Mouse (Mus musculus) ES-Bruce4 (cell line): ENCODE measurements around the gene Gm10065.
A peak's percentile ranks its signal among the peaks of the same experiment; 100 is the strongest.

ENCODE experiments used
- EP300 ChIP-seq: IDR thresholded peaks from 2 replicates; pipeline ENCODE4 v1.6.1; 2011; ENCODE audit warnings: low read depth, low read length; ENCODE audit not compliant: insufficient read depth
- POLR2A ChIP-seq: IDR thresholded peaks from one replicate; pipeline ENCODE4 v1.8.1; 2011; ENCODE audit warnings: low read length; ENCODE audit not compliant: insufficient read depth

DNA sequence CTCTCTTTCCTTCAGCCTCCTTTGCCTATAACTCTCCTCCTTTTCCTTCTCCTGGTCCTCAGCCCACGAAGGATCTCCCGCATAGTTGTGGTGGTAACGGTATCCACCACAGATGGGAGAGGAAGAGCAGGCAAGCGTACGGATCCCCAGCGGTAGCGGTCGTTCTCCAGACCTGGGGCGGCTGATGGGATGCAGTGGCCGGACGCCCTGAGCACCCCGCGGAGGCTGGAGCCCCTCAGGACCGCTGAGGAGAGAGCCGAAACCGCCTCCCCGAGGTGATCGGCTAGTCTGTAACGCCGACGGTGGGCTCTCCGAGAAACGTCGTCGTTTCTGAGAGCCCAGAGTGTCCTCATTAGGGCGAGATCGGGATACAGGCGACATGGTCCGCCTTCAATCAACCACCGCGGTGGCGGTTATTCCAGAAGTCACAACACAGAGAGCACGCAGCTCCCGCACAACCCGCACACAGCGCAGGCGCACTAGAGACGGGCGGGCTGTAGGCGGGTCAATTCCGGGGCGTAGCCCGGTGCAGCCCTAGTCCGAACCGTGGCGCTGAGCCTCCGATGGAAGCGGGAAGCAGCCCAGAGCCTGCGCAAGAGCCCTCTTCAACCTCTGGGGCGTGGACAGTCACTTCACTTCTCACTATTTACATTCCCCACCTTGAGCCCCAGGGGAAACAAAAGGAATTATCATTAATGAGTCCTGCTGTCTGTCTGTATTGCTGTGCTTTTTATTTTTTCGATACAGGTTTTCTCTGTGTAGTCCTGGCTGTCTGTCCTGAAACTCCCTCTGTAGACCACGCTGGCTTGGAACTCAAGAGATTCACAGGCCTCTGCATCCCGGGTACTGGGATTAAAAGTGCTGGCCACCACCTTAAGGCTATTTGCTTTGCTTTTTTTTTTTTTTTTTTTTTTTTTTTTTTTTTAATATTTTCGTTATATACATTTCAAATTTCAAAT is 10.9 kb downstream of the Gm10065 start, which contains the start of gene Nkapl:
- TF ChIP-seq POLR2A (peak; percentile 12), EP300 (no peak)
